Mouse (Mus musculus): ENCODE results near the gene Wdr5b.

DNA sequence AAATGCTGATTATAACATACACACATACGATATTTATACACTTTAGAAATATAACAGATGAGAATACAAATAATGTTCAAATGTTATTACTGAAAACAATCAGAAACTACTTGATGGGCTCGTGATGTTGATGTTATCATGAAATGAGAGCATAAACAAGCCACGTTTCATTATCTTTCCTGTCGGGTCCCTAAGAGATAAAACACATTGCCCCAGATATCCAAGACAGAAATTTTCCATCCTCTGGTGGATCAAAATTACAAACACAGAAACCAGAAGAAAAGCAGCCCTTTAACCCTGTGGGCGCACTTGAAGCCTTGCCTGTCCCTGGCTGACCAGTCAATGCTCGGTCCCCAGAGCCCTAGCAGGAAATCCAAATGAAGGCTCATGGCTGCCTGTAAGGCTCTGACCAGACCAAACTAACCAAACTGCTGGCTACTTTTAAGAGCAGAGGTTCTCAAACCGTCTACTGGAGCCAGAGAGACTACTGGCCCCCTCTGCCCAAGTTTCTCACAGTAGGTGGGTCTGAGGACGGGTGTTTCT is 17.0 kb downstream of the Wdr5b start:
- TF ChIP-seq CTCF (IDR thresholded peaks at IDR 0.05; ENCODE audit: low read depth, low read length) (no peak), POLR2A (IDR thresholded peaks at IDR 0.05; ENCODE audit: borderline replicate concordance, low read depth, low read length) (no peak)
